Mouse (Mus musculus) forebrain, embryonic 16.5 days (tissue): ENCODE measurements around the gene Gli3. TPM values are rescaled to one million over a fixed set of nuclear protein-coding genes. Genes with fewer than 3 reads are reported as not detected.

ENCODE experiments used
- ATAC-seq: fragments of 200-750 bp; cut with Nextera tagmentation; 2 replicates; pipeline ENCODE4 v1.8.0; 2017; ENCODE audit warnings: mild to moderate bottlenecking, moderate library complexity
- H3K27ac ChIP-seq: fragments of 300-500 bp; sonication (generic); 2 replicates; pipeline ENCODE4 v1.5.1; 2014; ENCODE audit warnings: low read length, control low read depth
- H3K27me3 ChIP-seq: fragments of 300-500 bp; sonication (generic); replicated peaks from 2 replicates; pipeline ENCODE4 v1.6.1; 2014; ENCODE audit warnings: low read length; ENCODE audit not compliant: control insufficient read depth, insufficient read depth
- H3K36me3 ChIP-seq: fragments of 300-500 bp; sonication (generic); 2 replicates; pipeline ENCODE4 v1.6.1; 2014; ENCODE audit not compliant: control insufficient read depth, insufficient read depth
- H3K4me1 ChIP-seq: fragments of 300-500 bp; sonication (generic); replicated peaks from 2 replicates; pipeline ENCODE4 v1.6.1; 2014; ENCODE audit warnings: low read length; ENCODE audit not compliant: control insufficient read depth, insufficient read depth
- H3K4me2 ChIP-seq: fragments of 300-500 bp; sonication (generic); 2 replicates; pipeline ENCODE4 v1.6.1; 2014; ENCODE audit warnings: mild to moderate bottlenecking, low read length, control low read depth
- H3K4me3 ChIP-seq: fragments of 300-500 bp; sonication (generic); replicated peaks from 2 replicates; pipeline ENCODE4 v1.5.1; 2014; ENCODE audit warnings: mild to moderate bottlenecking, low read length, control low read depth
- H3K9ac ChIP-seq: fragments of 300-500 bp; sonication (generic); replicated peaks from 2 replicates; pipeline ENCODE4 v1.6.1; 2014; ENCODE audit warnings: low read depth, low read length, control low read depth
- H3K9me3 ChIP-seq: fragments of 300-500 bp; sonication (generic); 2 replicates; pipeline ENCODE4 v1.6.1; 2016; ENCODE audit warnings: low read length; ENCODE audit not compliant: control insufficient read depth
- WGBS: fragments of 180-500 bp; shearing (Covaris S2); extraction: QIAGEN DNeasy Blood & Tissue Kit; methylation state at CpG from one replicate; pipeline ENCODE4 v1.1.7; 2014; 5-methylcytosine and 5-hydroxymethylcytosine counted together
- polyA plus RNA-seq: library from polyadenylated mRNA; unstranded; fragments of >200 nt; fragmentation: Nextera tagmentation; extraction: Ambion mirVana; gene quantifications from 2 replicates; pipeline ENCODE4 v1.2.1, GENCODE M21; 2015

The Gli3 gene
- polyA plus RNA-seq = 10.8 and 13.4 TPM in 2 replicates

GRCm38 (mm10) chr13:15462830-15463491 lies at the start of gene Gli3:
Gene Gli3, plus strand, starts transcription at chr13:15463235.
- H3K36me3 ChIP-seq = no peaks in the 10 kb centered on the region
- H3K27ac ChIP-seq = peak within 1 kb of the TSS; percentile 90
- peaks cover 17% of the 10 kb centered on the region; the same call in 1 of the 2 replicates for H3K4me1 ChIP-seq
- peak; percentile 91 for ATAC-seq
- under 1% methylated on average over 43 of the region's 76 CpGs for WGBS
- peak within 1 kb of the TSS; percentile 71 for H3K4me3 ChIP-seq
- 0 out of 2 replicates have a peak, but pooled peaks cover 2% of the 10 kb centered on the region for H3K27me3 ChIP-seq
- H3K9me3 ChIP-seq = no peaks in the 10 kb centered on the region
- H3K9ac ChIP-seq = peak within 1 kb of the TSS; percentile 78
- H3K4me2 ChIP-seq = peak within 1 kb of the TSS; percentile 90

- Histone ChIP-seq H3K9ac (no peak overlapping the region), H3K4me2 (no peak overlapping the region), H3K4me1 (no peaks in the 10 kb centered on the region), H3K9me3 (no peaks in the 10 kb centered on the region), H3K27ac (no peak overlapping the region), H3K36me3 (no peaks in the 10 kb centered on the region), H3K27me3 (no peaks in the 10 kb centered on the region), H3K4me3 (no peak overlapping the region)
- 54% methylated on average over 10 of the region's 10 CpGs for WGBS
- ATAC-seq = no peak
Observed at GRCm38 (mm10) chr13:15421182-15421750, 41.8 kb upstream of the Gli3 start.

- WGBS = 86% methylated on average over 4 of the region's 4 CpGs
- H3K36me3 ChIP-seq = no peaks in the 10 kb centered on the region
- H3K27me3 ChIP-seq = no peaks in the 10 kb centered on the region
- H3K9ac ChIP-seq = no peak overlapping the region
- ATAC-seq = no peak
- no peak overlapping the region for H3K27ac ChIP-seq
- no peaks in the 10 kb centered on the region for H3K4me1 ChIP-seq
- no peak overlapping the region for H3K4me3 ChIP-seq
- no peaks in the 10 kb centered on the region for H3K9me3 ChIP-seq
- no peak overlapping the region for H3K4me2 ChIP-seq
Observed at GRCm38 (mm10) chr13:15442002-15442401, 21.0 kb upstream of the Gli3 start.

- Histone ChIP-seq H3K9me3 (no peaks in the 10 kb centered on the region), H3K4me1 (no peaks in the 10 kb centered on the region), H3K9ac (no peak overlapping the region), H3K4me3 (no peak overlapping the region), H3K27me3 (no peaks in the 10 kb centered on the region), H3K4me2 (no peak overlapping the region), H3K36me3 (no peaks in the 10 kb centered on the region), H3K27ac (no peak overlapping the region)
- WGBS = 53% methylated on average over 4 of the region's 4 CpGs
- no peak for ATAC-seq
Observed at GRCm38 (mm10) chr13:15444312-15444711, 18.7 kb upstream of the Gli3 start.

GRCm38 (mm10) chr13:15445591-15445990 lies 17.4 kb upstream of the Gli3 start:
- Histone ChIP-seq H3K27me3 (no peaks in the 10 kb centered on the region), H3K36me3 (no peaks in the 10 kb centered on the region), H3K4me1 (no peaks in the 10 kb centered on the region), H3K4me3 (no peak overlapping the region), H3K9ac (no peak overlapping the region), H3K4me2 (no peak overlapping the region), H3K27ac (no peak overlapping the region), H3K9me3 (no peaks in the 10 kb centered on the region)
- no peak for ATAC-seq
- 37% methylated on average over 2 of the region's 2 CpGs for WGBS

- no peak overlapping the region for H3K9ac ChIP-seq
- H3K36me3 ChIP-seq = no peaks in the 10 kb centered on the region
- ATAC-seq = no peak
- H3K27ac ChIP-seq = no peak overlapping the region
- no peak overlapping the region for H3K4me2 ChIP-seq
- H3K4me1 ChIP-seq = no peaks in the 10 kb centered on the region
- no peaks in the 10 kb centered on the region for H3K27me3 ChIP-seq
- no peaks in the 10 kb centered on the region for H3K9me3 ChIP-seq
- 84% methylated on average over 8 of the region's 8 CpGs for WGBS
- no peak overlapping the region for H3K4me3 ChIP-seq
Observed at GRCm38 (mm10) chr13:15446004-15446403, 17.0 kb upstream of the Gli3 start.

GRCm38 (mm10) chr13:15446782-15447564 lies 16.1 kb upstream of the Gli3 start:
- Histone ChIP-seq H3K27me3 (no peaks in the 10 kb centered on the region), H3K36me3 (no peaks in the 10 kb centered on the region), H3K27ac (no peak overlapping the region), H3K9ac (no peak overlapping the region), H3K9me3 (no peaks in the 10 kb centered on the region), H3K4me2 (no peak overlapping the region), H3K4me1 (no peaks in the 10 kb centered on the region), H3K4me3 (no peak overlapping the region)
- no peak for ATAC-seq
- WGBS = 86% methylated on average over 7 of the region's 7 CpGs

- no peak for ATAC-seq
- 43% methylated on average over 2 of the region's 2 CpGs for WGBS
- H3K36me3 ChIP-seq = no peaks in the 10 kb centered on the region
- no peak overlapping the region for H3K4me2 ChIP-seq
- H3K9me3 ChIP-seq = no peaks in the 10 kb centered on the region
- H3K4me1 ChIP-seq = no peaks in the 10 kb centered on the region
- H3K9ac ChIP-seq = no peak overlapping the region
- H3K27me3 ChIP-seq = no peaks in the 10 kb centered on the region
- no peak overlapping the region for H3K27ac ChIP-seq
- no peak overlapping the region for H3K4me3 ChIP-seq
Observed at GRCm38 (mm10) chr13:15450941-15451340, 12.1 kb upstream of the Gli3 start.

- H3K4me1 ChIP-seq = peaks cover 2% of the 10 kb centered on the region; the same call in 1 of the 2 replicates
- H3K27ac ChIP-seq = no peak overlapping the region
- no peak overlapping the region for H3K9ac ChIP-seq
- no peak for ATAC-seq
- 79% methylated on average over 5 of the region's 5 CpGs for WGBS
- H3K4me2 ChIP-seq = no peak overlapping the region
- H3K9me3 ChIP-seq = no peaks in the 10 kb centered on the region
- no peak overlapping the region for H3K4me3 ChIP-seq
- H3K36me3 ChIP-seq = no peaks in the 10 kb centered on the region
- no peaks in the 10 kb centered on the region for H3K27me3 ChIP-seq
Observed at GRCm38 (mm10) chr13:15457841-15458240, 5.2 kb upstream of the Gli3 start.
